Mouse (Mus musculus): Measurements from ENCODE around the gene Tmem72. TPM values are rescaled to one million over a fixed set of nuclear protein-coding genes. Genes with fewer than 3 reads are reported as not detected.

The Tmem72 gene
- polyA plus RNA-seq, 1 experiment from 2014 or later, result 1.7 TPM

DNA sequence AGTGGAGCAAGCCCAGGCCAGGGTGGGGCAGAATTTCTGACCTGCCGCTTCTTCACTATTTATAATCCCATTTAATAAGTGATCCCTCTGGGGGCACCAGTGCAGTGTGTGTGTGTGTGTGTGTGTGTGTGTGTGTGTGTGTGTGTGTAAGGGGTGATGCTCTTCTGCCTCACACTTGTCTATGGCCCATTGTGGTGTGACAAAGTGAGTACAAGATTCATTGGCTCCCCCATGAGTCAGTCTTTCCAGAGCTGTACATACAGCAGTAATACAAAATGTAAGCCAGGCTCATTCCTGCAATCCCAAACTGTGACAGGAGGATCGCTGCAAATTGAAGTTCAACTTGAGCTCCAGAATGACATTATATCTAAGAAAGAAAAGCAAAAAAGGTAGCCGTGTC lies 51.9 kb downstream of the Tmem72 start:
- WGBS, result 84% methylated on average over 3 of the region's 3 CpGs
- Histone ChIP-seq H3K9ac (no peak overlapping the region), H3K4me3 (no peak overlapping the region), H3K36me3 (no peaks in the 10 kb centered on the region), H3K9me3 (no peaks in the 10 kb centered on the region), H3K27ac (replicated peaks) (no peak overlapping the region), H3K4me2 (no peak overlapping the region), H3K4me1 (replicated peaks) (peaks cover 22% of the 10 kb centered on the region), H3K27me3 (no peaks in the 10 kb centered on the region)
- ATAC-seq (ENCODE audit: low FRiP score, low read depth), result no peak

DNA sequence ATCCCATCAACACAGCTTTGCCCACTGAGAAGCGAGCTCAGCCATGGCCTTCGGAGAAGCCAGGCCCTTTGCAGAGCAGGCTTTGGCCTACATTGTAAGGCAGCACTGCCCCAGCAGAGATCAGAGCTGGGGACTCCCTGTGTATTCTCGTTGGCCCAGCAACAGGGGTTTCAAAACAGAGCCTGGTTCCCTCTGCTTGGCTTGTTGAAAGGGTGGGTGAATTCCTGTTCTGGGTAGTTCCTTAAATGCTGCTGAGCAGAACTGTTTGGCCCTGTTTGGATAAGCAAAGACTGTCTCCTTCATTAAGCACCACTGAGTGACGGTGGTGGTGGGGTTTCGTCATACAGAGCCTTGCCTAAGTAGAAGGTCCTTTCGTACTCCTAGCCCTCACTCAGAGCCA lies 52.7 kb downstream of the Tmem72 start:
- 77% methylated on average over 6 of the region's 6 CpGs for WGBS
- ATAC-seq (ENCODE audit: low FRiP score, low read depth), result no peak
- H3K27ac ChIP-seq (replicated peaks), result no peak overlapping the region

DNA sequence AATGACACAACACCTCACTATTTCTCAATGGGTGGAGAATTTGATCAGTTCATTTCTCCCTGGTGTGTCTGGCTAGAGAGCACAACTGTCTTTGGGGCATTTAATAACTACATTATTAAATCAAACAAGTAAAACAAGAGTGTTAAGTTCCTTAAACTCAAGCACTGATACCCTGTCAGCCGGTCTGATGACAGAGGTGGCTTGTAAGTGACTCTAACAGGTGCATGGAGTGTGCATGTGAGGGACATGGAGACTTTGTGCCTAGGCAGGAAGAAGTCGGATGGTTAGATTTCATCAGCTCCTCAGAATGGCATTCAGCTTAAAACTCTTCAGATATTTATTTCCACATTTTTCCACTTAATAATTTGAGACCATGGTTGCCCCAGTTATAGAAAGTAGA lies 53.3 kb downstream of the Tmem72 start:
- no peaks in the 10 kb centered on the region for H3K9me3 ChIP-seq
- H3K9ac ChIP-seq, result no peak overlapping the region
- 94% methylated on average over 2 of the region's 2 CpGs for WGBS
- no peak for ATAC-seq (ENCODE audit: low FRiP score, low read depth)
- peaks cover 19% of the 10 kb centered on the region; the same call in 1 of the 2 replicates for H3K4me1 ChIP-seq (replicated peaks)
- no peak overlapping the region for H3K4me3 ChIP-seq
- H3K27me3 ChIP-seq, result no peaks in the 10 kb centered on the region
- H3K36me3 ChIP-seq, result no peaks in the 10 kb centered on the region
- no peak overlapping the region for H3K27ac ChIP-seq (replicated peaks)
- H3K4me2 ChIP-seq, result no peak overlapping the region

More for the DNA sequence above, 52.7 kb downstream of the Tmem72 start:
- H3K4me1 ChIP-seq (replicated peaks), result peaks cover 19% of the 10 kb centered on the region; the same call in 1 of the 2 replicates
- H3K4me2 ChIP-seq, result no peak overlapping the region
- no peaks in the 10 kb centered on the region for H3K27me3 ChIP-seq
- no peaks in the 10 kb centered on the region for H3K36me3 ChIP-seq
- H3K9ac ChIP-seq, result no peak overlapping the region
- no peak overlapping the region for H3K4me3 ChIP-seq
- no peaks in the 10 kb centered on the region for H3K9me3 ChIP-seq

DNA sequence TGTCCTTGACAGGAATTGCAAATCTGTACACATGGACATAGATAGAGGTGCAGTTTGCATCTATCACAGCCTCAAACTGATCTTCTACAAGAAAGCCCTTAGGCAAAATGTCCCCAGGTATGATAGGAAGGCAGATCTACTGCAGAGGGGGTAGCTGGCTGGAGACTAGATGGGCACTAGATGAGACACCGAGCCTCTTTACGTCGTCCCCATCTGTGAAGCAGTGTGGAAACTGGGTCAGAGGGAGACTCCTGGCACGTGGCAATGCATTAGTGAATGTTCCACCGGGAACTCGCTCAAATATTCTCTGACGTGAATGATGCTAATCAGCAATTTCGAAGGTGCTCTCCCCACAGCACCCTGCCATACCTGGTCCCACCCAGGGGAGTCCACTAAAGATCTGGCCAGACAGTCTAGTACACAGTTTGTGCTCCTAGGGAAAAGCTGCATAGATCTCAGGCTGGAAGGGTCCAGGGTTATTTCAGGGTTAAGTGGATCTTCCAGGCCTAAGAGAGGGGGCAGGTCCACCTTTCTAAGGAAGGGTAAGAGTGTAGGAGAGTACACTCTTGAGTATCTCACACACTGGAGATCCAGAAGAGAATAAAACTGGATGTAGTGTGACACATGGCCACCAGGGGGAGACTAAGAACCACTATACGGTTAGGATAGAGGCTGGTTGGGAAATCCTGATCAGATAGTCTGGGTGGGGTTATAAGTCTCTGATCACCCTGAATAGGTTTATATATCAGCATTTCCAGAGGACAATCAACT lies 62.8 kb downstream of the Tmem72 start:
- WGBS, result 64% methylated on average over 9 of the region's 9 CpGs
- no peak overlapping the region for H3K4me2 ChIP-seq
- peak; percentile 85 for ATAC-seq (ENCODE audit: low FRiP score, low read depth)
- no peak overlapping the region for H3K9ac ChIP-seq
- H3K4me3 ChIP-seq, result no peak overlapping the region
- H3K4me1 ChIP-seq (replicated peaks), result 0 out of 2 replicates have a peak, but pooled peaks cover 2% of the 10 kb centered on the region
- H3K27ac ChIP-seq (replicated peaks), result no peak overlapping the region
- no peaks in the 10 kb centered on the region for H3K9me3 ChIP-seq
- H3K27me3 ChIP-seq, result no peaks in the 10 kb centered on the region
- H3K36me3 ChIP-seq, result no peaks in the 10 kb centered on the region

DNA sequence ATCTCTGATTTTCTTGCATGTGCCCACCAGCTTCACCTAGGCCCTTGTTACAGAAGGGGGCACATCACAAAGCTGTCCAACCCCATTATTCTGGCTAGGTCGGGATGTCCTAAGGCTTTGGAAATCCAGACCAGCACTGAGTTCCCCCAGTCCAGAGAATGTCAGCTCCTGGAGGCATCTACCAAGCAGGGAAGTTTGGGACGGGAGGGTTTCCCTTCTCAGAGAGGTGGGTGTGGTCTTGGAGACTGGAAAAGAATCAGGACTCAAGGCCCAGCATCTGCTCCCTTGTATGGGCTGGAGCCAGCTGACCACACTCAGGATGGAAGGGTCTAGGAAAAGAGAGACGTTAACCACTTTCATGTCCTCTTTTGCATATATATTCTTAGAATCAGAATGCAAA lies 63.5 kb downstream of the Tmem72 start:
- Histone ChIP-seq H3K9ac (no peak overlapping the region), H3K4me3 (no peak overlapping the region), H3K4me2 (no peak overlapping the region), H3K4me1 (replicated peaks) (0 out of 2 replicates have a peak, but pooled peaks cover 2% of the 10 kb centered on the region), H3K27me3 (no peaks in the 10 kb centered on the region), H3K36me3 (no peaks in the 10 kb centered on the region), H3K9me3 (no peaks in the 10 kb centered on the region), H3K27ac (replicated peaks) (no peak overlapping the region)
- WGBS, result 71% methylated on average over 3 of the region's 3 CpGs
- no peak for ATAC-seq (ENCODE audit: low FRiP score, low read depth)

DNA sequence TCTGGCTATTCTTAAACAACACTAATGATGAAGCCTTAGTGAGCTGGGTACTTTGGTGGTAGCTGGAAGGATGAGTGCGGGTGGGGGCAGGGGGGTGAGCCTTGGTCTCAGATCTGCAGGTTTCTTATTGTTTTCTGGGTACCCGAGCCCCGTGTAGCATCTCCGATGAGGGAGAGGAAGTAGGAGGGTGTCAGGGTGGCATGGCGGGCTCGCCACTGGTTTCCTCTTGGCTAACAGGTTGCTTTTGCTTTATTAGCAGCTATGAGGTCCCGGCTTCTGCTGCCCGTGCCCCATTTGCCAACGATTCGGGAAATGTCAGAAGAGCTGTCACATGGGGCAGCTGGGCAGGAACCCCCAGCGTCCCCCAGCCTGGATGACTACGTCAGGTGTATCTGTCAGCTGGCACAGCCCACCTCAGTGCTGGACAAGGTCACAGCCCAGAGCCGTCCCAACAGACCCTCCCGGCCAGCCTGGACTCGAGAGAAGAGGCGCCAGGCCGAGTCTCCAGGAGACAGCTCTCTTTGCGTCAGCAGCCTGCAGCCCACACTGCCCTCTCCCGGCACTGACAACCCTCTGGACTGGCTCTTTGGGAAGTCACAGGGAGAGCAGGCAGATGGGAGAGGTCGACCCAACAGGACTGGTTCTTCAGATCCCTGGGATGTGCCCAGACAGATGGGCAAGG lies 65.1 kb downstream of the Tmem72 start:
- no peaks in the 10 kb centered on the region for H3K9me3 ChIP-seq
- WGBS, result 78% methylated on average over 20 of the region's 20 CpGs
- H3K27me3 ChIP-seq, result no peaks in the 10 kb centered on the region
- 0 out of 2 replicates have a peak, but pooled peaks cover 2% of the 10 kb centered on the region for H3K4me1 ChIP-seq (replicated peaks)
- H3K36me3 ChIP-seq, result no peaks in the 10 kb centered on the region
- no peak overlapping the region for H3K27ac ChIP-seq (replicated peaks)
- ATAC-seq (ENCODE audit: low FRiP score, low read depth), result no peak
- no peak overlapping the region for H3K9ac ChIP-seq
- peak overlapping the region; percentile 14; the same call in 1 of the 2 replicates for H3K4me2 ChIP-seq
- no peak overlapping the region for H3K4me3 ChIP-seq

DNA sequence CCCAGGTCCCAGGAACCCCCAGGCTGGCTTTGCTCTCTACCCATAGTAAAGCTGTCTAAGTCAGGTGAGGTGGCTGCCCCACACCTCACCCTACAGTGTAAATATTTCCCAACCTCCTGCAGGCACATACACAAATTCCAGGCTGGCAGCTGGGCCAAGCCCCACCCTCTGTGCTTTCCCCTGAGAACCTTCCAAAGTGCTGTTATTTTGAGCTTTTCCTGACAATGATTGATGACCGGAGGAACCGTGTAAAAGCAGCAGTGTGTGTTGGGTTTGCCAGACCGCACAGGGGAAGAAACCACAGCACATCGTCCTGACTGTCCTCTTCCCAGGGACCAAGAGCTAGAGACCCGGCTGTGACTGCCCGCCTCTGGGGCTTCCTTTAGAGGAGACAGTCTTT lies 66.3 kb downstream of the Tmem72 start, which contains the start of gene Depp1:
Gene Depp1, plus strand, starts transcription at position 204 of the 400 bp plus-strand sequence.
- peak within 1 kb of the TSS; percentile 14; the same call in 1 of the 2 replicates for H3K4me2 ChIP-seq
- no peak for ATAC-seq (ENCODE audit: low FRiP score, low read depth)

DNA sequence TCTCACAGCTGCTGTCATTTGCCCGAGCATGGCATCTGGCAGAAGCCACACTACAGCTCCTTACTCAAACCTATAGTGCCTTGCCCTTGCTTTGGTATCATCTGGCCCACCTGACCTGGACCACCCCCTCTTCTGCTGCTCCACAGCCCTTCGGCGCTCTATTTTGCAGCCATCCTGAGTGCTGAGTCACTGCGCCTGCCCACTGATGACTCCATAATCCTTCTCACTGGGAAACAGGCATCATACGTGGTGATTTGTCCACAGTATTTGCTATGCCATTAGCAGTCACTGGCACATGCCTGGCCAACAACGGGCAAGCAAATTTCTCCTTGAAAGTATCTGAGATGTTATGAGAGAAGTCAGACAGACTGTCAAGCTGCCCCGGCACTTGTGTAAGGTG lies 66.9 kb downstream of the Tmem72 start:
- 86% methylated on average over 7 of the region's 7 CpGs for WGBS
- H3K4me3 ChIP-seq, result no peak overlapping the region
- no peak overlapping the region for H3K4me2 ChIP-seq
- H3K9me3 ChIP-seq, result no peaks in the 10 kb centered on the region
- H3K36me3 ChIP-seq, result no peaks in the 10 kb centered on the region
- H3K4me1 ChIP-seq (replicated peaks), result 0 out of 2 replicates have a peak, but pooled peaks cover 2% of the 10 kb centered on the region
- no peak overlapping the region for H3K27ac ChIP-seq (replicated peaks)
- ATAC-seq (ENCODE audit: low FRiP score, low read depth), result no peak
- H3K9ac ChIP-seq, result no peak overlapping the region
- no peaks in the 10 kb centered on the region for H3K27me3 ChIP-seq

More for the DNA sequence above, 66.3 kb downstream of the Tmem72 start, which contains the start of gene Depp1:
- Histone ChIP-seq H3K36me3 (no peaks in the 10 kb centered on the region), H3K4me3 (no peak within 1 kb of the TSS), H3K27ac (replicated peaks) (0 out of 2 replicates have a peak within 1 kb of the TSS, but pooled peaks have one; percentile 11), H3K9me3 (no peaks in the 10 kb centered on the region), H3K4me1 (replicated peaks) (0 out of 2 replicates have a peak, but pooled peaks cover 2% of the 10 kb centered on the region), H3K27me3 (no peaks in the 10 kb centered on the region), H3K9ac (no peak within 1 kb of the TSS)
- WGBS, result 37% methylated on average over 6 of the region's 6 CpGs

DNA sequence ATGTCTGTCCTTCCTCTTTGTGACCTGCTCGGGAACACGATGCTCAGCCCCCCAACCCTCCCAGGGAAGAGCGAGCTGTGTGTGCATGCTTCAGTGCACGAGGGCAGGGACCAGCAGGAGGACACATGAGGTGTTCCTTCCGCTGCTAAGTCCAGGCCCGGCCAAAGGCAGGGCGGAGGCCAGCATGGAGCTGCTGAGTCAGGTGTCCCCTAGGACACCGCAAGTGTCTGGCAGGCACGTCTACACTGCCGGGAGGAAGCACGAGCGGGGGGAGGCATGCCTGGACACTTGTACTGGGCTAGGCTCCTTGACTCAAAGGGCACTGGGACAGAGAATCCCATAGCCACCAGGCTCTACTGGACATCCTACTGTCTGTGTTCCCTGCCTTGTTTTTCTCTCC lies 69.0 kb downstream of the Tmem72 start:
- ATAC-seq (ENCODE audit: low FRiP score, low read depth), result peak; percentile 49; the same call in 1 of the 2 replicates
- H3K9me3 ChIP-seq, result no peaks in the 10 kb centered on the region
- no peaks in the 10 kb centered on the region for H3K4me1 ChIP-seq (replicated peaks)
- no peak overlapping the region for H3K9ac ChIP-seq
- no peaks in the 10 kb centered on the region for H3K36me3 ChIP-seq
- 84% methylated on average over 12 of the region's 12 CpGs for WGBS
- H3K27ac ChIP-seq (replicated peaks), result no peak overlapping the region
- no peaks in the 10 kb centered on the region for H3K27me3 ChIP-seq
- no peak overlapping the region for H3K4me2 ChIP-seq
- H3K4me3 ChIP-seq, result no peak overlapping the region

DNA sequence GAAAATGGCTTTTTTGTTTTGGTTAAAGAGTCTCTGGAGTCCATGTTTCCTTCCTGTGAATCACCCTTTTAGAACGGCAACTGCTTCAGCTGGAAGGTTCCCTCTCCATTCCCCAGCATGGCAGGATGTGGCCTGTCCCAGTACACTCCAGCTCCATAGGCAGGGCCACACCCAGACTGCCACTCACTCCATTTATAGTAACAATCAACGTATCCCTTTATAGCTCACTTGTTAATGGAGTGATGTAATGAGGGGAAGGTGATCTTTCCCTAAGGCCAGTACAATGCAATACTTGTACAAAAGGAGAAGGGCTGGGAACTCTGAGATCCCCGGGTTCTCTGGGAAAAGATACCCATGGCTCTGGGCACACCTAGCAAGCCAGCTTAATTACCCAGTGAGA lies 72.4 kb downstream of the Tmem72 start:
- Histone ChIP-seq H3K9me3 (no peaks in the 10 kb centered on the region), H3K4me3 (no peak overlapping the region), H3K4me1 (replicated peaks) (no peaks in the 10 kb centered on the region), H3K36me3 (no peaks in the 10 kb centered on the region), H3K4me2 (no peak overlapping the region), H3K27ac (replicated peaks) (no peak overlapping the region), H3K9ac (no peak overlapping the region), H3K27me3 (no peaks in the 10 kb centered on the region)
- ATAC-seq (ENCODE audit: low FRiP score, low read depth), result no peak
- 73% methylated on average over 3 of the region's 3 CpGs for WGBS

DNA sequence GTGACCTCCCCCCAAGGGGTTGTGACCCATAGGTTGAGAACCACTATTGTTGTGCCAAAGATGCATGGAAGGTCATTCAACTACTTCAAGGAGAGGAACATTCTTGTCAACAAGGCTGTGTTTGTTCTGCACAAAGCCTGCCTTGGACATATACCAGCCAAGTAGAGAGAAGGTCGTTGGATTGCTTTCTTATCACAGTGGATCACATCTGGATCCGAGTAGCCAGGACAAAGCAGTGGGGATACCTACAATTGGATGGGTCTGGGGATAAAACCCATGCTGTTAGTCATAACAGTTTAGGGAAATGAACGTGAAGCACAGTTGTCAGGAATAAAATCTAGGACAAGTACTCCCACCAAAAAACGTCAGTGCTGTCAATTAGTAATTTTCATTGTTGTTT lies 72.8 kb downstream of the Tmem72 start:
- no peaks in the 10 kb centered on the region for H3K4me1 ChIP-seq (replicated peaks)
- no peaks in the 10 kb centered on the region for H3K9me3 ChIP-seq
- WGBS, result 63% methylated on average over 4 of the region's 4 CpGs
- H3K36me3 ChIP-seq, result no peaks in the 10 kb centered on the region
- ATAC-seq (ENCODE audit: low FRiP score, low read depth), result no peak
- H3K27ac ChIP-seq (replicated peaks), result no peak overlapping the region
- no peak overlapping the region for H3K4me3 ChIP-seq
- no peak overlapping the region for H3K4me2 ChIP-seq
- no peaks in the 10 kb centered on the region for H3K27me3 ChIP-seq
- no peak overlapping the region for H3K9ac ChIP-seq

DNA sequence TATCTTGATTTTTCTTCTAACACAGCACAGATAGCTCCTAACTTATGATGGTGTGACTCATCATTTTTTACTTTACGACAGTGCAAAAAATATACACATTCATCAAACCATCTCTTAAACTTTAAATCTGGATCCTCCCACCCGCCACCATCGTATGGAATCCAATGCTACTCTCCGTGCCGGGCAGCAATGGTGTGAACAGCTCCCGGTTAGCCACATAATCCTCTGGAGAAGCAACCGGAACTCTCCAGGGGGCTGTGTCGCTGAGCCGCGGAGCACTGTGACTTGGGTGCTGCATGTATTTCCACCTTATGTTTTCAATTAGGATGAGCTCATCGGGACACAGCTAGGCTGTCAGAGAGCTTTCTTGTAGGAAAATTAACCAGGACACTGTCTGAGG lies 73.8 kb downstream of the Tmem72 start:
- 86% methylated on average over 11 of the region's 11 CpGs for WGBS
- no peak overlapping the region for H3K4me3 ChIP-seq

More for the DNA sequence above, 73.8 kb downstream of the Tmem72 start:
- Histone ChIP-seq H3K4me2 (no peak overlapping the region), H3K9me3 (no peaks in the 10 kb centered on the region), H3K9ac (no peak overlapping the region), H3K4me1 (replicated peaks) (no peaks in the 10 kb centered on the region), H3K36me3 (no peaks in the 10 kb centered on the region), H3K27me3 (no peaks in the 10 kb centered on the region), H3K27ac (replicated peaks) (no peak overlapping the region)
- ATAC-seq (ENCODE audit: low FRiP score, low read depth), result no peak

All from hindbrain, embryonic 15.5 days (tissue).